Comparison of ENCODE assay signal across 8 mouse cellular contexts in genomic region chr5:37336485-37337105, GRCm38 (mm10). TPM values are rescaled to one million over a fixed set of nuclear protein-coding genes. Genes with fewer than 3 reads are reported as not detected.
DNase-seq lines count a peak whose midpoint lies in the region; ATAC-seq and TF ChIP-seq lines count a peak whose summit lies in the region.

TSS of gene Evc (minus strand) at chr5:37336894.

- ATAC-seq in hindbrain, postnatal 0 days = peak; percentile 67; the same call in 1 of the 2 replicates
- ATAC-seq in limb, embryonic 12.5 days (ENCODE audit: insufficient number of reproducible peaks, insufficient read depth, low FRiP score, low TSS enrichment, low read depth) = peak; percentile 71
- peak; percentile 45 for ATAC-seq in midbrain, embryonic 15.5 days (replicated peaks)

- no peaks in the 10 kb centered on the region for H3K27me3 ChIP-seq in hindbrain, postnatal 0 days (ENCODE audit: insufficient read depth, low read length)
- no peaks in the 10 kb centered on the region for H3K27me3 ChIP-seq in limb, embryonic 12.5 days
- peaks cover 6% of the 10 kb centered on the region; the same call in 1 of the 2 replicates for H3K27me3 ChIP-seq in midbrain, embryonic 15.5 days (replicated peaks)

- H3K4me3 ChIP-seq in cortical plate, adult 2 months (ENCODE audit: insufficient read depth, low read length) = peak within 1 kb of the TSS; percentile 39
- peak within 1 kb of the TSS; percentile 64 for H3K4me3 ChIP-seq in hindbrain, postnatal 0 days (ENCODE audit: low read length)
- peak within 1 kb of the TSS; percentile 70 for H3K4me3 ChIP-seq in limb, embryonic 12.5 days (replicated peaks)
- peak within 1 kb of the TSS; percentile 62 for H3K4me3 ChIP-seq in midbrain, embryonic 15.5 days

- H3K36me3 ChIP-seq in hindbrain, postnatal 0 days (ENCODE audit: insufficient read depth, low read length) = no peaks in the 10 kb centered on the region
- H3K36me3 ChIP-seq in limb, embryonic 12.5 days = peaks cover 18% of the 10 kb centered on the region
- H3K36me3 ChIP-seq in midbrain, embryonic 15.5 days (replicated peaks) = no peaks in the 10 kb centered on the region

- no peak for TF ChIP-seq POLR2A in cortical plate, adult 2 months (IDR thresholded peaks at IDR 0.05; ENCODE audit: extremely low read depth, insufficient read depth, low read length)

- under 1% methylated on average over 48 of the region's 48 CpGs for WGBS in hindbrain, postnatal 0 days
- under 1% methylated on average over 48 of the region's 48 CpGs for WGBS in limb, embryonic 12.5 days
- under 1% methylated on average over 47 of the region's 48 CpGs for WGBS in midbrain, embryonic 15.5 days

- no peak within 1 kb of the TSS for H3K27ac ChIP-seq in cortical plate, adult 2 months (ENCODE audit: insufficient read depth, low read length)
- no peak within 1 kb of the TSS for H3K27ac ChIP-seq in hindbrain, postnatal 0 days
- H3K27ac ChIP-seq in limb, embryonic 12.5 days = peak within 1 kb of the TSS; percentile 88
- no peak within 1 kb of the TSS for H3K27ac ChIP-seq in midbrain, embryonic 15.5 days

- DNase-seq in cerebellum, adult 11 months = peak; percentile 7
- no peak for DNase-seq in cerebellum, adult 11-12 months
- DNase-seq in gastrocnemius, postnatal 25 days = peak; percentile 67
- DNase-seq in hindbrain, postnatal 0 days (ENCODE audit: low spot score) = peak; percentile 64
- DNase-seq in testis, postnatal 10 days (ENCODE audit: low spot score) = peak; percentile 81

- H3K9me3 ChIP-seq in hindbrain, postnatal 0 days (ENCODE audit: low read length) = no peaks in the 10 kb centered on the region
- no peaks in the 10 kb centered on the region for H3K9me3 ChIP-seq in limb, embryonic 12.5 days
- no peaks in the 10 kb centered on the region for H3K9me3 ChIP-seq in midbrain, embryonic 15.5 days

- TF ChIP-seq CTCF in cortical plate, adult 2 months (IDR thresholded peaks at IDR 0.05; ENCODE audit: extremely low read depth, insufficient read depth, low read length) = no peak
- peak; percentile 16 for TF ChIP-seq CTCF in hindbrain, postnatal 0 days (IDR thresholded peaks at IDR 0.05; ENCODE audit: low read depth)

- H3K4me2 ChIP-seq in hindbrain, postnatal 0 days (ENCODE audit: low read depth, low read length) = peak within 1 kb of the TSS; percentile 98
- peak within 1 kb of the TSS; percentile 75 for H3K4me2 ChIP-seq in limb, embryonic 12.5 days
- peak within 1 kb of the TSS; percentile 99 for H3K4me2 ChIP-seq in midbrain, embryonic 15.5 days

- H3K4me1 ChIP-seq in cortical plate, adult 2 months (ENCODE audit: control insufficient read depth, insufficient read depth, low read length) = peaks cover 6% of the 10 kb centered on the region
- 0 out of 2 replicates have a peak, but pooled peaks cover 3% of the 10 kb centered on the region for H3K4me1 ChIP-seq in hindbrain, postnatal 0 days (ENCODE audit: insufficient read depth, low read length)
- H3K4me1 ChIP-seq in limb, embryonic 12.5 days (replicated peaks) = peaks cover 44% of the 10 kb centered on the region
- peaks cover 25% of the 10 kb centered on the region for H3K4me1 ChIP-seq in midbrain, embryonic 15.5 days

- peak within 1 kb of the TSS; percentile 53 for H3K9ac ChIP-seq in hindbrain, postnatal 0 days (replicated peaks; ENCODE audit: low read length)
- peak within 1 kb of the TSS; percentile 79 for H3K9ac ChIP-seq in limb, embryonic 12.5 days (replicated peaks)
- peak within 1 kb of the TSS; percentile 49 for H3K9ac ChIP-seq in midbrain, embryonic 15.5 days

RNA-seq across cellular contexts. Expression of gene Evc, which starts in this region (rescaled TPM):
- 15.5 and 22.1 TPM in 2 replicates for polyA plus RNA-seq in cortical plate, adult 2 months (2012; rRNA removed)
- total RNA-seq in gastrocnemius, postnatal 25 days (2021) = 10 to 100 TPM; 29.2 to 30.5 TPM
- total RNA-seq in hindbrain, postnatal 0 days (2014; rRNA removed) = 12.1 and 17.1 TPM in 2 replicates
- polyA plus RNA-seq in hindbrain, postnatal 0 days (2015; fragmentation: Nextera tagmentation; extraction: Ambion mirVana) = 4.2 and 4.7 TPM in 2 replicates
- 37.1 and 37.6 TPM in 2 replicates for polyA plus RNA-seq in limb, embryonic 12.5 days (2016; fragmentation: Nextera tagmentation; extraction: Ambion mirVana)
- polyA plus RNA-seq in midbrain, embryonic 15.5 days (2015; fragmentation: Nextera tagmentation; extraction: Ambion mirVana) = 3.7 and 4.4 TPM in 2 replicates
